Mouse (Mus musculus) E14TG2a.4 (cell line): ENCODE measurements around the gene Ddit4.
A peak's percentile ranks its signal among the peaks of the same experiment; 100 is the strongest.

Experiments used
- CTCF ChIP-seq: conservative IDR thresholded peaks from 2 replicates; pipeline ENCODE4 v1.5.1; 2014; ENCODE audit warnings: low read length
- NANOG ChIP-seq: IDR thresholded peaks from 2 replicates; pipeline ENCODE4 v1.6.1; 2014; ENCODE audit warnings: borderline replicate concordance, low read length, mixed read lengths
- POU5F1 ChIP-seq: IDR thresholded peaks from 2 replicates; pipeline ENCODE4 v1.6.1; 2014; ENCODE audit warnings: low read length, borderline replicate concordance

DNA sequence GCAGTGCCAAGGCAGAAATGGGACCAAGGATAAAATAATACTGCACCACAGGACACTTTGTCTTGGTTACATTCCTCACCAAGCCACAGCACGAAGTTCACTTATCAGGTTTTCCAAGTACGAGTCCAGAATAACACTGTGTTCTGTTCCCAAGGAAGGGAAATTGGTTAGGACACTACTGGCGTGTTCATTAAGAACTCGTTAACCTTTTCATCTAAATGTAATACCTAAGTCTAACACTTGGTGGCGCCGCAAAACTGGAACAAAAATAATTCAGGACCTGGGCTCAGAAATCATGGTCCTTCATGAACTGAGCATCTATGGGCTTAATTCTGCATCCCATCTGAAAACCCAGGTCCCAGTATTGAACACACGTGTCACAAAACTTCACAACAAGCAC, 46.0 kb upstream of the Ddit4 start:
- TF ChIP-seq CTCF (peak; percentile 71), POU5F1 (no peak), NANOG (no peak)
